Mouse (Mus musculus): ENCODE data around the gene Cdk19.

GRCm38 (mm10) chr10:40479621-40480193 is 140.3 kb downstream of the Cdk19 start:
- no peak for TF ChIP-seq POLR2A (IDR thresholded peaks at IDR 0.05; ENCODE audit: low read depth, low read length)
- no peak for TF ChIP-seq CTCF (IDR thresholded peaks at IDR 0.05; ENCODE audit: extremely low read depth, insufficient read length, insufficient replicate concordance, low read depth, low read length)
